Mouse (Mus musculus): ENCODE measurements at regions not wholly inside any gene's neighbourhood (a gene's known extent, or its start where the extent isn't known, plus 50 kb on each side); places are given as distances from the start of the nearest gene placed in this dataset.
A peak's percentile ranks its signal among the peaks of the same experiment; 100 is the strongest.

- Histone ChIP-seq H3K9me3 (no peaks in the 10 kb centered on the region), H3K4me1 (peaks cover 17% of the 10 kb centered on the region), H3K27ac (no peak overlapping the region), H3K36me3 (no peaks in the 10 kb centered on the region), H3K9ac (no peak overlapping the region), H3K4me2 (peak overlapping the region; percentile 22), H3K4me3 (no peak overlapping the region), H3K27me3 (no peaks in the 10 kb centered on the region)
- peak; percentile 32; the same call in 1 of the 2 replicates for ATAC-seq (ENCODE audit: insufficient number of reproducible peaks, insufficient read depth, low FRiP score, low TSS enrichment, low read depth)
- WGBS: 39% methylated on average over 7 of the region's 7 CpGs
Measured at GRCm38 (mm10) chr3:58333997-58334396, 80.5 kb upstream of the Tsc22d2 start.

DNA sequence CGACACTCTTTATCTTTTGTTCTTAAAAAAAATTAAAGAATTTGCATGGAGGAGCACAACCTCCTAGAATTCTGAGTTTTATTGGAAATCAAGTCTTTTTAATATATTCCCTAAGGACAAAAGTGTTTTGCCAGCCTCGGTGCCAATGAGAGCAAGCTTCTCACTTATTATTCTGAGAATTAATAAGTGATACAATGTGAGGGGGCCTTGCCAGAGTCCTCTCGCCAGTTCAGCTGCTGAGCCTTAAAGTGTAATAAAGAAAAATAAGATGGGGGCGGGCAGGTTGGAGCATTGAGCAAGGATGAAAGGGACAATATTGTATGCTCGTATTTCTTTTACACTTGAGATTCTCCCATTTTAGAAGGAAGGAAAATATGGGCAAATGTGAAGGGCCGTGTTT lies 79.2 kb upstream of the Tsc22d2 start:
- 0 out of 2 replicates have a peak overlapping the region, but pooled peaks have one; percentile 26 for H3K4me2 ChIP-seq
- no peaks in the 10 kb centered on the region for H3K27me3 ChIP-seq
- 35% methylated on average over 6 of the region's 6 CpGs for WGBS
- H3K36me3 ChIP-seq: no peaks in the 10 kb centered on the region
- peaks cover 17% of the 10 kb centered on the region for H3K4me1 ChIP-seq
- no peak for ATAC-seq (ENCODE audit: insufficient number of reproducible peaks, insufficient read depth, low FRiP score, low TSS enrichment, low read depth)
- H3K27ac ChIP-seq: no peak overlapping the region
- H3K9me3 ChIP-seq: no peaks in the 10 kb centered on the region
- no peak overlapping the region for H3K4me3 ChIP-seq
- no peak overlapping the region for H3K9ac ChIP-seq

- H3K27me3 ChIP-seq: no peaks in the 10 kb centered on the region
- H3K4me1 ChIP-seq: peaks cover 17% of the 10 kb centered on the region
- no peak overlapping the region for H3K27ac ChIP-seq
- H3K4me3 ChIP-seq: no peak overlapping the region
- peak overlapping the region; percentile 26 for H3K4me2 ChIP-seq
- no peak overlapping the region for H3K9ac ChIP-seq
- no peaks in the 10 kb centered on the region for H3K9me3 ChIP-seq
- no peak for ATAC-seq (ENCODE audit: insufficient number of reproducible peaks, insufficient read depth, low FRiP score, low TSS enrichment, low read depth)
- H3K36me3 ChIP-seq: no peaks in the 10 kb centered on the region
- WGBS: 22% methylated on average over 5 of the region's 5 CpGs
Measured at GRCm38 (mm10) chr3:58336135-58336534, 78.4 kb upstream of the Tsc22d2 start.

DNA sequence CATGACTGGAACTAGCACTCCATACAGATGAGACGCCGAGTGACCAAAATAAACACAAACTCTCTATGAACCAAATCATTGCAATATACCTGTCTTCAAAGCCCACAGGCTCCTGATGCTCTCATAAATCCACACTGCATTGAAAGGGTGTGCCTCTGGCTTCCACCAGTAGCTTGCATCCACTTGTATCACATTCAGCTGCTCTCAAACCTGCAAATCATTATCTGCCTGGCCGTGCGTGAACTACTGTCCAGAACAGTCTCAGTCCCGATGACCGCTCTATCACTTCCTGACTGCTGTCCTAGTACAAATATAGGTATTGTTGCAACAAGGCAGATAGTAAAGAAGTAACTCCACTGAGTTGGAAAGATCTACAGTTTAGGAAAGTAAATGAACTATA lies 77.9 kb upstream of the Tsc22d2 start:
- Histone ChIP-seq H3K4me1 (peaks cover 17% of the 10 kb centered on the region), H3K27ac (no peak overlapping the region), H3K4me2 (no peak overlapping the region), H3K36me3 (no peaks in the 10 kb centered on the region), H3K9me3 (no peaks in the 10 kb centered on the region), H3K4me3 (no peak overlapping the region), H3K27me3 (no peaks in the 10 kb centered on the region), H3K9ac (no peak overlapping the region)
- 54% methylated on average over 6 of the region's 6 CpGs for WGBS
- ATAC-seq (ENCODE audit: insufficient number of reproducible peaks, insufficient read depth, low FRiP score, low TSS enrichment, low read depth): no peak

- H3K36me3 ChIP-seq: no peaks in the 10 kb centered on the region
- H3K9ac ChIP-seq: no peak overlapping the region
- H3K4me2 ChIP-seq: no peak overlapping the region
- 84% methylated on average over 7 of the region's 7 CpGs for WGBS
- no peak for ATAC-seq (ENCODE audit: insufficient number of reproducible peaks, insufficient read depth, low FRiP score, low TSS enrichment, low read depth)
- H3K9me3 ChIP-seq: no peaks in the 10 kb centered on the region
- H3K4me1 ChIP-seq: peaks cover 17% of the 10 kb centered on the region
- no peaks in the 10 kb centered on the region for H3K27me3 ChIP-seq
- H3K4me3 ChIP-seq: no peak overlapping the region
- no peak overlapping the region for H3K27ac ChIP-seq
Measured at GRCm38 (mm10) chr3:58338976-58339375, 75.5 kb upstream of the Tsc22d2 start.

- no peaks in the 10 kb centered on the region for H3K36me3 ChIP-seq
- no peaks in the 10 kb centered on the region for H3K4me1 ChIP-seq
- H3K27me3 ChIP-seq: no peaks in the 10 kb centered on the region
- ATAC-seq (ENCODE audit: insufficient number of reproducible peaks, insufficient read depth, low FRiP score, low TSS enrichment, low read depth): no peak
- no peak overlapping the region for H3K4me2 ChIP-seq
- no peaks in the 10 kb centered on the region for H3K9me3 ChIP-seq
- H3K4me3 ChIP-seq: no peak overlapping the region
- 57% methylated on average over 1 of the region's 1 CpGs for WGBS
- no peak overlapping the region for H3K27ac ChIP-seq
- H3K9ac ChIP-seq: no peak overlapping the region
Measured at GRCm38 (mm10) chr3:58342096-58342495, 72.4 kb upstream of the Tsc22d2 start.

GRCm38 (mm10) chr3:58362563-58362962 lies 52.0 kb upstream of the Tsc22d2 start:
- no peaks in the 10 kb centered on the region for H3K27me3 ChIP-seq
- no peak for ATAC-seq (ENCODE audit: insufficient number of reproducible peaks, insufficient read depth, low FRiP score, low TSS enrichment, low read depth)
- H3K9me3 ChIP-seq: no peaks in the 10 kb centered on the region
- H3K36me3 ChIP-seq: no peaks in the 10 kb centered on the region
- WGBS: 80% methylated on average over 4 of the region's 4 CpGs
- no peak overlapping the region for H3K9ac ChIP-seq
- no peak overlapping the region for H3K4me2 ChIP-seq
- H3K27ac ChIP-seq: no peak overlapping the region
- no peaks in the 10 kb centered on the region for H3K4me1 ChIP-seq
- no peak overlapping the region for H3K4me3 ChIP-seq

GRCm38 (mm10) chr3:58364526-58364925 lies 50.0 kb upstream of the Tsc22d2 start:
- 77% methylated on average over 3 of the region's 3 CpGs for WGBS
- Histone ChIP-seq H3K9me3 (no peaks in the 10 kb centered on the region), H3K4me1 (no peaks in the 10 kb centered on the region), H3K36me3 (no peaks in the 10 kb centered on the region), H3K9ac (no peak overlapping the region), H3K27ac (no peak overlapping the region), H3K4me2 (no peak overlapping the region), H3K27me3 (no peaks in the 10 kb centered on the region), H3K4me3 (no peak overlapping the region)
- no peak for ATAC-seq (ENCODE audit: insufficient number of reproducible peaks, insufficient read depth, low FRiP score, low TSS enrichment, low read depth)

All from embryonic facial prominence, embryonic 13.5 days (tissue).